Mouse (Mus musculus) olfactory bulb, adult 2 months (tissue): ENCODE data around the gene B4galt3. TPM values are rescaled to one million over a fixed set of nuclear protein-coding genes. Genes with fewer than 3 reads are reported as not detected.

Experiments
- H3K27ac ChIP-seq: fragments of 200-500 bp; 2 replicates; pipeline ENCODE4 v1.5.1; 2012; ENCODE audit warnings: low read depth, low read length; ENCODE audit not compliant: insufficient read depth
- H3K4me1 ChIP-seq: fragments of 200-500 bp; 2 replicates; pipeline ENCODE4 v1.6.1; 2012; ENCODE audit warnings: low read length; ENCODE audit not compliant: control insufficient read depth, insufficient read depth
- H3K4me3 ChIP-seq: fragments of 200-500 bp; 2 replicates; pipeline ENCODE4 v1.5.1; 2012; ENCODE audit warnings: mild to moderate bottlenecking, low read depth, low read length, moderate library complexity; ENCODE audit not compliant: insufficient read depth
- CTCF ChIP-seq: fragments of 200-500 bp; IDR thresholded peaks from 2 replicates; pipeline ENCODE4 v1.5.1; 2012; ENCODE audit warnings: low read depth, mild to moderate bottlenecking, low read length, moderate library complexity; ENCODE audit not compliant: insufficient read depth
- POLR2A ChIP-seq: fragments of 200-500 bp; IDR thresholded peaks from 2 replicates; pipeline ENCODE4 v1.6.1; 2012; ENCODE audit warnings: mild to moderate bottlenecking, low read depth, low read length, moderate library complexity; ENCODE audit not compliant: insufficient read depth
- WGBS: fragments of 180-500 bp; shearing (Covaris S2); methylation state at CpG from one replicate; pipeline ENCODE4 v1.1.7; 2018; 5-methylcytosine and 5-hydroxymethylcytosine counted together
- polyA plus RNA-seq: library from polyadenylated mRNA; stranded (reverse); fragments of >200 nt; gene quantifications from 2 replicates; pipeline ENCODE4 v1.2.4, GENCODE M21; 2012; ENCODE audit warnings: low replicate concordance; ENCODE audit not compliant: missing spikeins, insufficient read depth, insufficient read length

The B4galt3 gene
- polyA plus RNA-seq, 1 experiment: not detected

DNA sequence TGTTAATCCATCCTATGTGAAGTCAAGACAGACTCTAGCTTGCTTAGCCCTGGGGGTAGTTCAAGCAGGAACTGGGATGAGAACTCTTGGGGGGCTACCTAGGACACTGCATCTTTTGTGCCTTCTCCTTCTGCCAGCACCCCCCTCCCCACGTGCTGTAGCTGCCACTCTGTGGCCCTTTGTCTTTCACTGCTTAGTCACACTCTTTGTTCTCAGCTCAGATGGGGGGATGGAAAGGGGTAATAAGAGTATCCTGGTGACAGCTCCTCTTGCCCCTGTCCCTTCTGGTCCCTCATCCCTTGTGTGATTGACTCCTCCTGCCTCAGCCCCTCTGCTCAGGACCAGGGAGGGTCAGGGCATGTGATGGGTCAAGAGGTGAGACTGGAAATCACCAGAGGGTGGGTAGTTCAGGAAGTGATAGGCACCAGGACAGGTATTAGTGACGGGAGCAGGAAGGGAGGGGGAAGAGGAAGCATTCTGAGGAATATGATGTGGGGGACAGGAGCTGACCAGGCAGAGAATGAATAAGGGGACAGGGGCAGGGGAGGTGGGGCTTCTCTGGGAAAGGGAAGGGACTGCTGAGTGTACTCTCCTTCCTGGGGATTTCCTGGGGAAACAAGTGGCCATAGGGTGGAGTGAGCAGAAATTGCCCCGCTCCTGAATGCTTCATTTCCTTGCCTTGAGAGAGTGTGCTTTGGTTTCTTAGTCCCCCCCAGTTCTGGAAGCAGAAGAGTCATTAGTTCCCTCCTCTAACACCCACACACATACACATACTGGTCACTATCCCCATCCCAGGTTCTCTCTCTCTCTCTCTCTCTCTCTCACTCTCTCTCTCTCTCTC, 21.5 kb upstream of the B4galt3 start:
- H3K4me1 ChIP-seq: peaks cover 44% of the 10 kb centered on the region
- 59% methylated on average over 3 of the region's 3 CpGs for WGBS
- TF ChIP-seq CTCF: no peak
- no peak overlapping the region for H3K4me3 ChIP-seq
- H3K27ac ChIP-seq: no peak overlapping the region

GRCm38 (mm10) chr1:171249913-171250600, 20.1 kb upstream of the B4galt3 start, which contains the start of gene Adamts4:
Gene Adamts4, plus strand, starts transcription at chr1:171250421.
- H3K4me3 ChIP-seq: peak within 1 kb of the TSS; percentile 3
- TF ChIP-seq POLR2A (no peak), CTCF (no peak)
- peaks cover 43% of the 10 kb centered on the region for H3K4me1 ChIP-seq
- 5% methylated on average over 5 of the region's 5 CpGs for WGBS
- H3K27ac ChIP-seq: no peak within 1 kb of the TSS

GRCm38 (mm10) chr1:171250680-171251593, 19.2 kb upstream of the B4galt3 start, which contains the start of gene Ndufs2:
Gene Ndufs2, minus strand, starts transcription at chr1:171251388.
- 23% methylated on average over 26 of the region's 26 CpGs for WGBS
- no peak for TF ChIP-seq CTCF
- TF ChIP-seq POLR2A: no peak
- Histone ChIP-seq H3K27ac (peak within 1 kb of the TSS; percentile 48; the same call in 1 of the 2 replicates), H3K4me1 (peaks cover 39% of the 10 kb centered on the region), H3K4me3 (peak within 1 kb of the TSS; percentile 3)

DNA sequence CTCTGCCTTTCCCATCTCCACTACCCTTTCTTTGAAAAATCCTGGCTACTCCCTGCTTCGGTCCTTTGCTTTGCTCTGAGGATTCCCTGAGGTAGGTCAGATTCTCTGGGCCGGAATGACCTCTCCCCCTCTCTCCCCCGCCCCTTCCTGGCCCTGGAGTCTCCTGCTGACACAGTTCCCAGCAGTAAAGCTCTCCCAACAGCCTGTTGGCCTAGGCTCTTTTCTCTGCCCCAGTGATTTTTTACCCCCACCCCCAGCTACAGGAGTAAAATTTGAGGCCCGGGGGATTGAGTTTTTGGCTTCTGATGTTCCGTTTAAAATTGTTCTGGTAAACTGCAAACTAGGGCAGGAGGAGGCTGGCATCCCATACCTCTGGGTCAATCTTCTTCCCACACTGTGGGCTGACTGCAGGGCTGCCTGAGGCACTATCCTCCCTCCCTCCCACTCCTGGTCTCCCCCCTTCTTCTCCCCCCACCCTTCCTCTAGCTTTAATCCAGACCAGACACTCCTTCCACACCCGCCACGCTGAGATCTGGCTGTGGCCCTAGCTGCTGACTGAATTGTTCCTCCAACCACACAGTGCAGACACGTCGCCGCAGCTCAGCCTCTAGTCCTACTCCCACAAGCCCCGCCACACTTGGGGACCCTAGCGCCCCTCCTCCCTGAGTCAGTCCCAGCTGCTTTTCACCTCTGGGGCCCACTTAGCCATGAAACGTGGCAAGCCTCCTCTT, 18.4 kb upstream of the B4galt3 start:
- H3K4me3 ChIP-seq: no peak overlapping the region
- H3K27ac ChIP-seq: peak overlapping the region; percentile 48; the same call in 1 of the 2 replicates
- TF ChIP-seq POLR2A (no peak), CTCF (no peak)
- WGBS: 10% methylated on average over 13 of the region's 13 CpGs
- peaks cover 39% of the 10 kb centered on the region for H3K4me1 ChIP-seq

DNA sequence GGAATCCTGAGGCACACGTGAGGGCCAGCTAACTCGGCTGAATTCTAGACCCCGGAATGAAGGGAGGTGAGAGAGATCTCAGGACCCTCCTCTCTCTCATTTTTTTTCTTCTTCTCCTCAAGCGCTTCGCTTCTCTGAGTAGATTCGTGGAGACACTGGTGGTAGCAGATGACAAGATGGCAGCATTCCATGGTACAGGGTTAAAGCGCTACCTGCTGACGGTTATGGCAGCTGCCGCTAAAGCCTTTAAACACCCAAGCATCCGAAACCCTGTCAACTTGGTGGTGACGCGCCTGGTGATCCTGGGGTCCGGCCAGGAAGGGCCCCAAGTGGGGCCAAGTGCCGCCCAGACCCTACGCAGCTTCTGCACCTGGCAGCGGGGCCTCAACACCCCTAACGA, 17.7 kb upstream of the B4galt3 start:
- H3K4me3 ChIP-seq: no peak overlapping the region
- H3K27ac ChIP-seq: peak overlapping the region; percentile 48; the same call in 1 of the 2 replicates
- peaks cover 36% of the 10 kb centered on the region for H3K4me1 ChIP-seq
- no peak for TF ChIP-seq CTCF
- TF ChIP-seq POLR2A: no peak
- WGBS: 65% methylated on average over 17 of the region's 17 CpGs

- H3K27ac ChIP-seq: no peak overlapping the region
- WGBS: 90% methylated on average over 24 of the region's 24 CpGs
- H3K4me3 ChIP-seq: no peak overlapping the region
- peaks cover 21% of the 10 kb centered on the region for H3K4me1 ChIP-seq
- TF ChIP-seq POLR2A (no peak), CTCF (0 out of 2 replicates have a peak, but pooled peaks have one; percentile 8)
Observed at GRCm38 (mm10) chr1:171256095-171256818, 13.9 kb upstream of the B4galt3 start.

GRCm38 (mm10) chr1:171256937-171257548, 13.1 kb upstream of the B4galt3 start:
- H3K27ac ChIP-seq: no peak overlapping the region
- peaks cover 13% of the 10 kb centered on the region for H3K4me1 ChIP-seq
- TF ChIP-seq CTCF (no peak), POLR2A (no peak)
- no peak overlapping the region for H3K4me3 ChIP-seq
- WGBS: 62% methylated on average over 15 of the region's 15 CpGs
